Mouse (Mus musculus) C2C12 (cell line): ENCODE measurements at regions not wholly inside any gene's neighbourhood (a gene's known extent, or its start where the extent isn't known, plus 50 kb on each side); places are given as distances from the start of the nearest gene placed in this dataset.

Source experiments
- H3K27me3 ChIP-seq: one replicate; pipeline ENCODE4 v1.6.1; 2011; ENCODE audit not compliant: control insufficient read depth, insufficient read depth, insufficient read length
- H3K36me3 ChIP-seq: one replicate; pipeline ENCODE4 v1.6.1; 2011; ENCODE audit not compliant: control insufficient read depth, insufficient read depth
- H3K4me3 ChIP-seq: one replicate; pipeline ENCODE4 v1.5.1; 2011; ENCODE audit warnings: mild to moderate bottlenecking, control low read depth; ENCODE audit not compliant: poor library complexity, insufficient read depth, severe bottlenecking
- H3K79me2 ChIP-seq: one replicate; pipeline ENCODE4 v1.6.1; 2011; ENCODE audit not compliant: control insufficient read depth, insufficient read depth
- H3K79me3 ChIP-seq: one replicate; pipeline ENCODE4 v1.6.1; 2011; ENCODE audit warnings: low read depth, control low read depth
- H3ac ChIP-seq: one replicate; pipeline ENCODE3; 2011; ENCODE audit warnings: low read depth; ENCODE audit not compliant: control insufficient read depth, insufficient read length
- CEBPB ChIP-seq: IDR thresholded peaks from one replicate; pipeline ENCODE4 v1.6.1; 2011; ENCODE audit warnings: low read depth, mild to moderate bottlenecking, control low read depth, moderate library complexity
- MAX ChIP-seq: IDR thresholded peaks from one replicate; pipeline ENCODE4 v1.6.1; 2011; ENCODE audit warnings: mild to moderate bottlenecking, control low read depth
- MYOD1 ChIP-seq: IDR thresholded peaks from one replicate; pipeline ENCODE4 v1.6.1; 2011; ENCODE audit warnings: low read depth; ENCODE audit not compliant: control insufficient read depth, insufficient read length
- MYOG ChIP-seq: IDR thresholded peaks from one replicate; pipeline ENCODE4 v1.6.1; 2011; ENCODE audit not compliant: control insufficient read depth, insufficient read length; ENCODE audit errors: extremely low read depth

DNA sequence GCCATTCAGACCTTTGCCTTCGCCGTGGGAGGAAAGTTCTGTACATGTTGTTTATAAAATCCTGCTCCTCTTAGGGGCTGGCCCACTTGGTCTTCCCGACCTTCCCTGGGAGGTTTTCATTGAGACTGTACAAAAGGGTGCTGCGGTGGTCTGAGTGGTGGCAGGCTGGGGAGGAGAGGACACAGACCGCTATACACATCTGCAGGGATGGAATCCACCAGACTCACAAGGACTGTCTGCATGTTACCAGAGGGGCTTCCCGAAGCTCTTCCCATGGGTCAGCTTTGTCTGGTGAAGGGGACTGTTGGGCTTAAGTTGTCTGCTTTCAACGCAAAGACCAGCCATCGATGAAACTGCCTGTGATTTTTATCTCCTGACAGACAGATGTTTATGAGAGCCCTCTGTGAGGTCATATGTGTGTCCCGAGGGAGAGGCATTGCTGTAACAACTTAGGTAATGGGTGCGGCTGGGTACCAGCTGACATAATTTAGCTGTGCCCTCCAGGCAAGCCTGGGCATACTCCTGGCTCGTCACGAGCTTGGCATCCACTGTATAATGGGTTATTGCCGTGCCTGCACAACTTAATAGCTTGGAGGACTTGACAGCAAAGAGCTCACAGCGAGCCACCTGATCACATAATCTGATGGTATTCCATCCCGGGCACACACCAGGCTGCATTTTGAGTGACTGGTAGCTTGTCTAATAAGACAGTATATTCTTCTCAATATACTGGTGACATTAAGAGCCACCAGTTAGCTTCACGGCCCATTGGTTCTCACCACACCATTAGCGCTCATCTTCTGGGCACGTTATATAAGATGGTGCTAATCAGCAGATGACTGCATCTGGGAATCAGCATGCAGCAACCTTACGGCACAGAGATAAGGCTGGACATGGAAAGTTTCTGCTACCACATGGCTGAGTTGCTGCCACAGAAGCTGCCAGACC lies 128.7 kb downstream of the Ptger3 start:
- no peaks in the 10 kb centered on the region for H3K36me3 ChIP-seq
- no peak overlapping the region for H3ac ChIP-seq
- TF ChIP-seq MAX (no peak), MYOG (no peak), CEBPB (no peak), MYOD1 (no peak)
- H3K79me2 ChIP-seq = no peaks in the 10 kb centered on the region
- H3K27me3 ChIP-seq = no peaks in the 10 kb centered on the region
- H3K79me3 ChIP-seq = no peaks in the 10 kb centered on the region
- H3K4me3 ChIP-seq = no peak overlapping the region
